Mouse (Mus musculus): ENCODE measurements around the gene Reps1. TPM values are rescaled to one million over a fixed set of nuclear protein-coding genes. Genes with fewer than 3 reads are reported as not detected.
"Not testable (repeated sequence)": the region's sequence is repeated elsewhere in the genome, so short reads cannot be mapped to it uniquely, and the experiment has no call there.

Reps1 gene
- polyA plus RNA-seq, 2 experiments = 3.4 to 13.3 TPM

GRCm38 (mm10) chr10:18131666-18132650, 76.3 kb downstream of the Reps1 start:
- no peak overlapping the region for H3K27ac ChIP-seq
- DNase-seq (ENCODE audit: low read depth in 3 of 3, low spot score in 3 of 3) (no peak), ATAC-seq (ENCODE audit: insufficient read depth) (no peak)
- H3K36me3 ChIP-seq (replicated peaks; ENCODE audit: control insufficient read depth, insufficient read depth, low read depth) = no peaks in the 10 kb centered on the region
- H3K4me3 ChIP-seq (ENCODE audit: insufficient read depth in 1 of 2, low read depth in 2 of 2, low read length in 2 of 2) = no peak overlapping the region
- H3K4me1 ChIP-seq (replicated peaks; ENCODE audit: control insufficient read depth in 2 of 2, insufficient read depth in 2 of 2, low read length in 1 of 2) = 0 out of 4 replicates have a peak, but pooled peaks cover 0 to 2% of the 10 kb centered on the region in 2 experiments
- H3K27me3 ChIP-seq (ENCODE audit: control insufficient read depth, insufficient read depth, low read length) = no peaks in the 10 kb centered on the region
- no peaks in the 10 kb centered on the region for H3K9me3 ChIP-seq (ENCODE audit: control insufficient read depth, low read length)
- TF ChIP-seq CTCF (IDR thresholded peaks at IDR 0.05; ENCODE audit: low read depth) (no peak), EP300 (IDR thresholded peaks at IDR 0.05; ENCODE audit: low read depth) (no peak)
- 64% methylated on average over 10 of the region's 10 CpGs for WGBS (ENCODE audit: insufficient replicate concordance)
- H3K4me2 ChIP-seq (ENCODE audit: low read depth) = no peak overlapping the region
- H3K9ac ChIP-seq (replicated peaks) = no peak overlapping the region

GRCm38 (mm10) chr10:18138853-18139503, 83.3 kb downstream of the Reps1 start:
- not testable (repeated sequence) for DNase-seq (ENCODE audit: low read depth in 3 of 3, low spot score in 3 of 3); H3K9me3 ChIP-seq (ENCODE audit: control insufficient read depth, low read length); H3K4me1 ChIP-seq (replicated peaks; ENCODE audit: control insufficient read depth in 2 of 2, insufficient read depth in 2 of 2, low read length in 1 of 2); H3K36me3 ChIP-seq (replicated peaks; ENCODE audit: control insufficient read depth, insufficient read depth, low read depth); H3K4me2 ChIP-seq (ENCODE audit: low read depth); H3K27ac ChIP-seq; H3K9ac ChIP-seq (replicated peaks); H3K27me3 ChIP-seq (ENCODE audit: control insufficient read depth, insufficient read depth, low read length)
- H3K4me3 ChIP-seq (ENCODE audit: insufficient read depth in 1 of 2, low read depth in 2 of 2, low read length in 2 of 2) = peak overlapping the region; percentile 2 to 19; a peak in 2 of 4 replicates
- 61% methylated on average over 13 of the region's 26 CpGs for WGBS (ENCODE audit: insufficient replicate concordance)
- ATAC-seq (ENCODE audit: insufficient read depth) = peak; percentile 50; the same call in 1 of the 2 replicates

GRCm38 (mm10) chr10:18139615-18140014, 84.0 kb downstream of the Reps1 start:
- DNase-seq (ENCODE audit: low read depth in 3 of 3, low spot score in 3 of 3) = no peak
- Histone ChIP-seq H3K27ac (no peak overlapping the region), H3K9me3 (ENCODE audit: control insufficient read depth, low read length) (no peaks in the 10 kb centered on the region), H3K4me2 (ENCODE audit: low read depth) (peak overlapping the region; percentile 19), H3K9ac (replicated peaks) (no peak overlapping the region), H3K4me1 (replicated peaks; ENCODE audit: control insufficient read depth in 2 of 2, insufficient read depth in 2 of 2, low read length in 1 of 2) (no peaks in the 10 kb centered on the region), H3K4me3 (ENCODE audit: insufficient read depth in 1 of 2, low read depth in 2 of 2, low read length in 2 of 2) (peak overlapping the region; percentile 2 to 19; a peak in 3 of 4 replicates), H3K36me3 (replicated peaks; ENCODE audit: control insufficient read depth, insufficient read depth, low read depth) (no peaks in the 10 kb centered on the region), H3K27me3 (ENCODE audit: control insufficient read depth, insufficient read depth, low read length) (no peaks in the 10 kb centered on the region)
- TF ChIP-seq EP300 (IDR thresholded peaks at IDR 0.05; ENCODE audit: low read depth) (no peak), CTCF (IDR thresholded peaks at IDR 0.05; ENCODE audit: low read depth) (no peak)
- 71% methylated on average over 5 of the region's 5 CpGs for WGBS (ENCODE audit: insufficient replicate concordance)
- ATAC-seq (ENCODE audit: insufficient read depth) = no peak

DNA sequence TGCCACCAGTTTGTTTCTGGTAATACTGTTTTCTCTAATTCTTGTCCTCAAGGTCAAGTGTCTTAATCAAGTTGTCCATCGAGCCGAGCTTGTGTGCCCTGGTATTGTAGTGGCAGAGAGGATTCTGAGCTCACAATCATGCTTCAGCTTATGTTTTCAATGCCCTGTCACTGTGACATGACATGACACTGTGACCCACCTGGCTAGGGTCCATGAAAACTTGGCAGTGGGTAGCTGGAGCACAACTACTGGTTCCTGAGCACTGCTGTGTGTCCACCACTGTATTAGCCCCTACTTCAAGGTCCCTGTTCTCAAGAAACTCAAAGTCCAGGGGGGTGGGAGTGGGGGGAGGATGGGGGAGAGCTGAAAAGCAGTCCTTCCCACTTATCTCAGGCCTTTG, 85.7 kb downstream of the Reps1 start:
- WGBS (ENCODE audit: insufficient replicate concordance) = 58% methylated on average over 2 of the region's 2 CpGs

GRCm38 (mm10) chr10:18142231-18142630, 86.6 kb downstream of the Reps1 start:
- no peak overlapping the region for H3K4me3 ChIP-seq (ENCODE audit: insufficient read depth in 1 of 2, low read depth in 2 of 2, low read length in 2 of 2)
- no peaks in the 10 kb centered on the region for H3K9me3 ChIP-seq (ENCODE audit: control insufficient read depth, low read length)
- no peaks in the 10 kb centered on the region for H3K27me3 ChIP-seq (ENCODE audit: control insufficient read depth, insufficient read depth, low read length)
- DNase-seq (ENCODE audit: low read depth in 3 of 3, low spot score in 3 of 3) = no peak
- TF ChIP-seq CTCF (IDR thresholded peaks at IDR 0.05; ENCODE audit: low read depth) (no peak), EP300 (IDR thresholded peaks at IDR 0.05; ENCODE audit: low read depth) (no peak)
- WGBS (ENCODE audit: insufficient replicate concordance) = 54% methylated on average over 6 of the region's 6 CpGs
- ATAC-seq (ENCODE audit: insufficient read depth) = no peak
- no peak overlapping the region for H3K4me2 ChIP-seq (ENCODE audit: low read depth)
- H3K4me1 ChIP-seq (replicated peaks; ENCODE audit: control insufficient read depth in 2 of 2, insufficient read depth in 2 of 2, low read length in 1 of 2) = no peaks in the 10 kb centered on the region
- H3K9ac ChIP-seq (replicated peaks) = no peak overlapping the region
- H3K36me3 ChIP-seq (replicated peaks; ENCODE audit: control insufficient read depth, insufficient read depth, low read depth) = no peaks in the 10 kb centered on the region
- no peak overlapping the region for H3K27ac ChIP-seq

More for the DNA sequence above, 85.7 kb downstream of the Reps1 start:
- ATAC-seq (ENCODE audit: insufficient read depth) (no peak), DNase-seq (ENCODE audit: low read depth in 3 of 3, low spot score in 3 of 3) (no peak)
- no peaks in the 10 kb centered on the region for H3K9me3 ChIP-seq (ENCODE audit: control insufficient read depth, low read length)
- no peaks in the 10 kb centered on the region for H3K36me3 ChIP-seq (replicated peaks; ENCODE audit: control insufficient read depth, insufficient read depth, low read depth)
- H3K27me3 ChIP-seq (ENCODE audit: control insufficient read depth, insufficient read depth, low read length) = no peaks in the 10 kb centered on the region
- H3K27ac ChIP-seq = no peak overlapping the region
- no peak overlapping the region for H3K4me3 ChIP-seq (ENCODE audit: insufficient read depth in 1 of 2, low read depth in 2 of 2, low read length in 2 of 2)
- H3K4me1 ChIP-seq (replicated peaks; ENCODE audit: control insufficient read depth in 2 of 2, insufficient read depth in 2 of 2, low read length in 1 of 2) = no peaks in the 10 kb centered on the region
- TF ChIP-seq EP300 (IDR thresholded peaks at IDR 0.05; ENCODE audit: low read depth) = no peak
- no peak for TF ChIP-seq CTCF (IDR thresholded peaks at IDR 0.05; ENCODE audit: low read depth)
- H3K9ac ChIP-seq (replicated peaks) = no peak overlapping the region
- no peak overlapping the region for H3K4me2 ChIP-seq (ENCODE audit: low read depth)
